Mouse (Mus musculus) heart, postnatal 0 days (tissue): ENCODE measurements around the gene Enox1. TPM values are rescaled to one million over a fixed set of nuclear protein-coding genes. Genes with fewer than 3 reads are reported as not detected.

Experiments used
- ATAC-seq: fragments of 200-750 bp; cut with Nextera tagmentation; 2 replicates; pipeline ENCODE4 v1.8.0; 2017; ENCODE audit warnings: low read depth, moderate number of reproducible peaks, moderate library complexity; ENCODE audit not compliant: insufficient read depth
- DNase-seq: peaks from one replicate; pipeline ENCODE4 v3.0.0-alpha.2; 2016; ENCODE audit warnings: low spot score
- H3K27ac ChIP-seq: fragments of 300-500 bp; sonication (generic); 2 replicates; pipeline ENCODE4 v1.5.1; 2014; ENCODE audit warnings: low read depth, mild to moderate bottlenecking
- H3K27me3 ChIP-seq: fragments of 300-500 bp; sonication (generic); 2 replicates; pipeline ENCODE4 v1.6.1; 2014; ENCODE audit warnings: low read length, mixed read lengths; ENCODE audit not compliant: control insufficient read depth, insufficient read depth
- H3K36me3 ChIP-seq: fragments of 300-500 bp; sonication (generic); replicated peaks from 2 replicates; pipeline ENCODE4 v1.6.1; 2014; ENCODE audit warnings: low read length, mixed read lengths; ENCODE audit not compliant: control insufficient read depth, insufficient read depth
- H3K4me1 ChIP-seq: fragments of 300-500 bp; sonication (generic); 2 replicates; pipeline ENCODE4 v1.6.1; 2014; ENCODE audit warnings: antibody characterized with exemption; ENCODE audit not compliant: control insufficient read depth, insufficient read depth
- H3K4me2 ChIP-seq: fragments of 300-500 bp; sonication (generic); 2 replicates; pipeline ENCODE4 v1.6.1; 2014; ENCODE audit warnings: low read depth, mild to moderate bottlenecking, low read length, moderate library complexity
- H3K4me3 ChIP-seq: fragments of 300-500 bp; sonication (generic); 2 replicates; pipeline ENCODE4 v1.5.1; 2014; ENCODE audit warnings: low read depth, low read length
- H3K9ac ChIP-seq: fragments of 300-500 bp; sonication (generic); replicated peaks from 2 replicates; pipeline ENCODE4 v1.6.1; 2014; ENCODE audit warnings: low read depth, low read length, mixed read lengths
- H3K9me3 ChIP-seq: fragments of 300-500 bp; sonication (generic); replicated peaks from 2 replicates; pipeline ENCODE4 v1.6.1; 2016; ENCODE audit warnings: low read length; ENCODE audit not compliant: control insufficient read depth
- CTCF ChIP-seq: IDR thresholded peaks from 2 replicates; pipeline ENCODE4 v1.5.1; 2016; ENCODE audit warnings: antibody characterized with exemption, control low read depth, low read depth
- EP300 ChIP-seq: IDR thresholded peaks from 2 replicates; pipeline ENCODE4 v1.6.1; 2016; ENCODE audit warnings: antibody characterized with exemption, low read depth
- WGBS: fragments of 180-500 bp; shearing (Covaris S2); extraction: QIAGEN DNeasy Blood & Tissue Kit; methylation state at CpG from one replicate; pipeline ENCODE4 v1.1.7; 2014; 5-methylcytosine and 5-hydroxymethylcytosine counted together
- polyA plus RNA-seq: library from polyadenylated mRNA; unstranded; fragments of >200 nt; fragmentation: Nextera tagmentation; extraction: Ambion mirVana; gene quantifications from 2 replicates; pipeline ENCODE4 v1.2.1, GENCODE M21; 2015
- total RNA-seq: library from RNA; depleted of rRNA; stranded (reverse); fragments of >200 nt; gene quantifications from 2 replicates; pipeline ENCODE4 v1.2.3, GENCODE M21; 2014; ENCODE audit warnings: low replicate concordance

Gene Enox1
- total and polyA plus RNA-seq, 2 experiments from 2014 or later = 0.83 to 2.6 TPM

GRCm38 (mm10) chr14:77456876-77457275, 300.3 kb downstream of the Enox1 start:
- no peaks in the 10 kb centered on the region for H3K9me3 ChIP-seq
- no peaks in the 10 kb centered on the region for H3K36me3 ChIP-seq
- no peak overlapping the region for H3K27ac ChIP-seq
- ATAC-seq = no peak
- peak overlapping the region; percentile 22; the same call in 1 of the 2 replicates for H3K4me2 ChIP-seq
- peak; percentile 39 for DNase-seq
- H3K27me3 ChIP-seq = no peaks in the 10 kb centered on the region
- TF ChIP-seq EP300 (no peak), CTCF (no peak)
- no peak overlapping the region for H3K4me3 ChIP-seq
- H3K4me1 ChIP-seq = peaks cover 20% of the 10 kb centered on the region; the same call in 1 of the 2 replicates
- 15% methylated on average over 7 of the region's 7 CpGs for WGBS
- no peak overlapping the region for H3K9ac ChIP-seq

- peaks cover 20% of the 10 kb centered on the region; the same call in 1 of the 2 replicates for H3K4me1 ChIP-seq
- H3K4me3 ChIP-seq = no peak overlapping the region
- DNase-seq = no peak
- no peak overlapping the region for H3K9ac ChIP-seq
- no peaks in the 10 kb centered on the region for H3K9me3 ChIP-seq
- H3K4me2 ChIP-seq = no peak overlapping the region
- TF ChIP-seq EP300 (no peak), CTCF (no peak)
- no peaks in the 10 kb centered on the region for H3K27me3 ChIP-seq
- ATAC-seq = no peak
- H3K36me3 ChIP-seq = no peaks in the 10 kb centered on the region
- WGBS = 27% methylated on average over 9 of the region's 9 CpGs
- no peak overlapping the region for H3K27ac ChIP-seq
Observed at GRCm38 (mm10) chr14:77458217-77458616, 301.7 kb downstream of the Enox1 start.

GRCm38 (mm10) chr14:77463919-77464318, 307.4 kb downstream of the Enox1 start:
- no peak overlapping the region for H3K27ac ChIP-seq
- H3K4me2 ChIP-seq = no peak overlapping the region
- no peaks in the 10 kb centered on the region for H3K36me3 ChIP-seq
- H3K4me3 ChIP-seq = no peak overlapping the region
- H3K9me3 ChIP-seq = no peaks in the 10 kb centered on the region
- 84% methylated on average over 4 of the region's 4 CpGs for WGBS
- no peak for TF ChIP-seq CTCF
- TF ChIP-seq EP300 = no peak
- DNase-seq (no peak), ATAC-seq (no peak)
- H3K27me3 ChIP-seq = no peaks in the 10 kb centered on the region
- no peak overlapping the region for H3K9ac ChIP-seq
- H3K4me1 ChIP-seq = 0 out of 2 replicates have a peak, but pooled peaks cover 5% of the 10 kb centered on the region

- Histone ChIP-seq H3K4me3 (no peak overlapping the region), H3K27ac (no peak overlapping the region), H3K9me3 (no peaks in the 10 kb centered on the region), H3K9ac (no peak overlapping the region), H3K4me1 (0 out of 2 replicates have a peak, but pooled peaks cover 5% of the 10 kb centered on the region), H3K4me2 (no peak overlapping the region), H3K27me3 (no peaks in the 10 kb centered on the region), H3K36me3 (no peaks in the 10 kb centered on the region)
- TF ChIP-seq CTCF = no peak
- TF ChIP-seq EP300 = no peak
- DNase-seq (peak; percentile 31), ATAC-seq (peak; percentile 76)
- WGBS = 14% methylated on average over 4 of the region's 4 CpGs
Observed at GRCm38 (mm10) chr14:77464782-77465181, 308.2 kb downstream of the Enox1 start.

GRCm38 (mm10) chr14:77470577-77470976, 314.0 kb downstream of the Enox1 start:
- ATAC-seq = no peak

GRCm38 (mm10) chr14:77473501-77473900, 316.9 kb downstream of the Enox1 start:
- Histone ChIP-seq H3K4me2 (no peak overlapping the region), H3K27me3 (no peaks in the 10 kb centered on the region), H3K9me3 (no peaks in the 10 kb centered on the region), H3K9ac (no peak overlapping the region), H3K27ac (no peak overlapping the region), H3K4me1 (no peaks in the 10 kb centered on the region), H3K4me3 (no peak overlapping the region), H3K36me3 (no peaks in the 10 kb centered on the region)
- 83% methylated on average over 4 of the region's 4 CpGs for WGBS
- TF ChIP-seq CTCF (no peak), EP300 (no peak)
- ATAC-seq (no peak), DNase-seq (no peak)

More at GRCm38 (mm10) chr14:77470577-77470976, 314.0 kb downstream of the Enox1 start:
- Histone ChIP-seq H3K9ac (no peak overlapping the region), H3K4me1 (0 out of 2 replicates have a peak, but pooled peaks cover 4% of the 10 kb centered on the region), H3K36me3 (no peaks in the 10 kb centered on the region), H3K27me3 (no peaks in the 10 kb centered on the region), H3K27ac (no peak overlapping the region), H3K4me2 (no peak overlapping the region), H3K9me3 (no peaks in the 10 kb centered on the region), H3K4me3 (no peak overlapping the region)
- TF ChIP-seq EP300 = no peak
- no peak for TF ChIP-seq CTCF
- DNase-seq = no peak
- WGBS = 66% methylated on average over 3 of the region's 3 CpGs
